Mouse (Mus musculus) heart, embryonic 15.5 days (tissue): ENCODE measurements around the gene Zkscan4. TPM values are rescaled to one million over a fixed set of nuclear protein-coding genes. Genes with fewer than 3 reads are reported as not detected.
A peak's percentile ranks its signal among the peaks of the same experiment; 100 is the strongest.

ENCODE experiments used
- ATAC-seq: fragments of 200-750 bp; cut with Nextera tagmentation; replicated peaks from 2 replicates; pipeline ENCODE4 v1.8.0; 2017; ENCODE audit warnings: low read depth, moderate TSS enrichment; ENCODE audit not compliant: insufficient number of reproducible peaks, insufficient read depth, low FRiP score
- H3K27ac ChIP-seq: fragments of 300-500 bp; sonication (generic); 2 replicates; pipeline ENCODE4 v1.5.1; 2015; ENCODE audit warnings: mild to moderate bottlenecking, inconsistent platforms
- H3K27me3 ChIP-seq: fragments of 300-500 bp; sonication (generic); 2 replicates; pipeline ENCODE4 v1.6.1; 2015; ENCODE audit warnings: inconsistent platforms
- H3K36me3 ChIP-seq: fragments of 300-500 bp; sonication (generic); 2 replicates; pipeline ENCODE4 v1.6.1; 2015; ENCODE audit warnings: mild to moderate bottlenecking, inconsistent platforms
- H3K4me1 ChIP-seq: fragments of 300-500 bp; sonication (generic); replicated peaks from 2 replicates; pipeline ENCODE4 v1.6.1; 2015; ENCODE audit warnings: inconsistent platforms
- H3K4me2 ChIP-seq: fragments of 300-500 bp; sonication (generic); 2 replicates; pipeline ENCODE4 v1.6.1; 2015; ENCODE audit warnings: inconsistent platforms, mild to moderate bottlenecking, moderate library complexity
- H3K4me3 ChIP-seq: fragments of 300-500 bp; sonication (generic); 2 replicates; pipeline ENCODE4 v1.5.1; 2015; ENCODE audit warnings: mild to moderate bottlenecking, inconsistent platforms
- H3K9ac ChIP-seq: fragments of 300-500 bp; sonication (generic); 2 replicates; pipeline ENCODE4 v1.6.1; 2015; ENCODE audit warnings: mild to moderate bottlenecking, inconsistent platforms
- H3K9me3 ChIP-seq: fragments of 300-500 bp; sonication (generic); replicated peaks from 2 replicates; pipeline ENCODE4 v1.6.1; 2016; ENCODE audit warnings: inconsistent platforms
- WGBS: fragments of 180-500 bp; shearing (Covaris S2); methylation state at CpG from one replicate; pipeline ENCODE4 v1.1.7; 2015; ENCODE audit warnings: mixed read lengths; 5-methylcytosine and 5-hydroxymethylcytosine counted together
- microRNA counts: library from miRNA; unstranded; fragments of <30 nt; microRNA quantifications from one replicate; lab custom pipeline; 2016
- microRNA-seq: library from miRNA; unstranded; fragments of <30 nt; microRNA quantifications from one replicate; pipeline ENCODE4, GENCODE M21; 2016
- polyA plus RNA-seq: library from polyadenylated mRNA; unstranded; fragments of >200 nt; fragmentation: Nextera tagmentation; extraction: Ambion mirVana; gene quantifications from 2 replicates; pipeline ENCODE4 v1.2.1, GENCODE M21; 2015

Zkscan4 gene
- polyA plus RNA-seq, 1 experiment from 2014 or later: 1.4 TPM

DNA sequence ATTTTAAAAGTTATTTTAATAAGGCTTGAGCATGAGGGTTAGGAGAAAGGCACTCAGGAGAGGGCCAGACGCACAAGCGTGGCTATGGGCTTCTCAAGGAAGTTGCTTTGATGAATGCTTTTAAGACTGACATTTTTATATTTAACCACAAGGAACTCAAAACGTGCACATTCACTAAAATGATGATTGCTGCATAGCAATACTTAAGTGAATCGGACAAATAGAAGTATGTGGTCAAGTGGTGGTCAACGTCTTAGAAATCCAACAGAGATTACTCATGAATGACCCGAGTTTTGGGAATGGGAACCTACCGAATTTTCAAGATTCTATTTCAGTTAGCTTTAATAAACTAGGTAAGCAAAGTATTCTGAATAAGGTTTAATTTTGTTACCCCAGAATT lies 51.4 kb downstream of the Zkscan4 start:
- WGBS: 45% methylated on average over 7 of the region's 7 CpGs
- peak overlapping the region; percentile 99 for H3K4me3 ChIP-seq
- H3K9ac ChIP-seq: no peak overlapping the region
- no peaks in the 10 kb centered on the region for H3K9me3 ChIP-seq
- peaks cover 3% of the 10 kb centered on the region; the same call in 1 of the 2 replicates for H3K4me1 ChIP-seq
- no peaks in the 10 kb centered on the region for H3K27me3 ChIP-seq
- H3K36me3 ChIP-seq: peaks cover 20% of the 10 kb centered on the region
- no peak overlapping the region for H3K27ac ChIP-seq
- no peak for ATAC-seq
- peak overlapping the region; percentile 84 for H3K4me2 ChIP-seq

DNA sequence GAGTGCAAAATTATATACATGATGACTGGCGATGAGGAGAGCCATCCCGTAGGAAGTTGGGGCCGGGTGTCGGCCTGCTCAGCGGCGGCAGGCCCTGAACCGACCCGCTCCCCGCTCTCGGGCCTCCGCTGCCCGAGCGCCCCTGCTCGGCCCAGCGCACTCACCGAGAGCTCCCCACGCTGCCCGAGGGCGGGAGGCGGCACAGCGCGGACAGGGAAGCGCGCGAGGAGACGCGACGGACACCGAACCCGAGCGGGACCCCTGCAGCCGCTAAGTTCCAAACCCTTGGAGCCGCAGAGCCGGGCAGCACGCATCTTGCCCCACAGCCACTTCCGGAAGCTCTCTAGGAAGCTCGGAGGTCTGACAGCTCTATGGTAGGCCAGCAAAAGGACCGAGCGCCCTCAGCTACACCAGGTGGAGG lies 52.1 kb downstream of the Zkscan4 start, which contains the start of gene Zkscan8:
Gene Zkscan8, minus strand, starts transcription at position 340 of the 421 bp plus-strand sequence.
- WGBS: under 1% methylated on average over 39 of the region's 39 CpGs
- peak within 1 kb of the TSS; percentile 96 for H3K27ac ChIP-seq
- peak within 1 kb of the TSS; percentile 99 for H3K4me3 ChIP-seq
- peaks cover 16% of the 10 kb centered on the region for H3K36me3 ChIP-seq
- no peaks in the 10 kb centered on the region for H3K27me3 ChIP-seq
- peak; percentile 97 for ATAC-seq
- peak within 1 kb of the TSS; percentile 84 for H3K4me2 ChIP-seq
- H3K9me3 ChIP-seq: no peaks in the 10 kb centered on the region
- peaks cover 3% of the 10 kb centered on the region; the same call in 1 of the 2 replicates for H3K4me1 ChIP-seq
- peak within 1 kb of the TSS; percentile 99 for H3K9ac ChIP-seq

MicroRNAs within 50 kb of the gene (microRNA counts, 519-probe panel; counts per million panel counts)
- microRNA mmu-miR-1896 (lab: Ali Mortazavi, UCI): 2,936 counts per million, percentile 71 among the panel's probes with 10 or more counts

Small RNAs within 50 kb of the gene (microRNA-seq; reads per million reads assigned to microRNA genes)
- gene Mir1896: not detected

Other genes starting within 250 kb of the Zkscan4 start
- not detected in 2 replicates for gene Gpx5, start 186.2 kb upstream of the Zkscan4 start, polyA plus RNA-seq
- gene Gpx6, start 166.8 kb upstream of the Zkscan4 start, polyA plus RNA-seq: not detected in 2 replicates
- not detected in 2 replicates for gene Olfr1367, start 132.0 kb upstream of the Zkscan4 start, polyA plus RNA-seq
- 6.5 and 8.7 TPM in 2 replicates for gene Zscan12, start 116.1 kb upstream of the Zkscan4 start, polyA plus RNA-seq
- 65.7 and 71.5 TPM in 2 replicates for gene Zkscan3, start 76.2 kb upstream of the Zkscan4 start, polyA plus RNA-seq
- 2.9 and 3.3 TPM in 2 replicates for gene Pgbd1, start 37.8 kb upstream of the Zkscan4 start, polyA plus RNA-seq
- gene Zscan26, start 25.2 kb upstream of the Zkscan4 start, polyA plus RNA-seq: 26.6 and 27.0 TPM in 2 replicates
- gene Nkapl, start 10.4 kb upstream of the Zkscan4 start, polyA plus RNA-seq: 1.4 and 1.5 TPM in 2 replicates
- not detected in 2 replicates for gene Gm10065, start 534 bp downstream of the Zkscan4 start, polyA plus RNA-seq
- 0.71 and 0.76 TPM in 2 replicates for gene AK157302, start 16.3 kb downstream of the Zkscan4 start, polyA plus RNA-seq
- gene Gm11273, start 22.5 kb downstream of the Zkscan4 start, polyA plus RNA-seq: 15.7 and 17.9 TPM in 2 replicates
- gene Zkscan8, start 52.2 kb downstream of the Zkscan4 start, polyA plus RNA-seq: 3.5 and 4.0 TPM in 2 replicates
- gene Olfr1366, start 63.9 kb downstream of the Zkscan4 start, polyA plus RNA-seq: 0.10 TPM in 1 of 2 replicates, not detected in the other
- not detected in 2 replicates for gene Olfr1535, start 81.0 kb downstream of the Zkscan4 start, polyA plus RNA-seq
- not detected in 2 replicates for gene Olfr1364, start 102.9 kb downstream of the Zkscan4 start, polyA plus RNA-seq
- gene Olfr1362, start 135.1 kb downstream of the Zkscan4 start, polyA plus RNA-seq: not detected in 2 replicates
- not detected in 2 replicates for gene Olfr11, start 163.6 kb downstream of the Zkscan4 start, polyA plus RNA-seq
- gene Olfr1361, start 184.5 kb downstream of the Zkscan4 start, polyA plus RNA-seq: not detected in 2 replicates
- gene Olfr1360, start 198.5 kb downstream of the Zkscan4 start, polyA plus RNA-seq: not detected in 2 replicates
- gene Olfr1359, start 219.2 kb downstream of the Zkscan4 start, polyA plus RNA-seq: not detected in 2 replicates
- gene Hist1h2bl, start 237.2 kb downstream of the Zkscan4 start, polyA plus RNA-seq: 0.47 and 1.3 TPM in 2 replicates
- 9.9 and 11.4 TPM in 2 replicates for gene Hist1h2ai, start 237.5 kb downstream of the Zkscan4 start, polyA plus RNA-seq
- gene Hist1h3h, start 238.8 kb downstream of the Zkscan4 start, polyA plus RNA-seq: 1.5 and 5.4 TPM in 2 replicates
- 1.3 and 2.3 TPM in 2 replicates for gene Hist1h2bm, start 243.1 kb downstream of the Zkscan4 start, polyA plus RNA-seq